Mouse (Mus musculus): ENCODE measurements at regions not wholly inside any gene's neighbourhood (a gene's known extent, or its start where the extent isn't known, plus 50 kb on each side); places are given as distances from the start of the nearest gene placed in this dataset.

DNA sequence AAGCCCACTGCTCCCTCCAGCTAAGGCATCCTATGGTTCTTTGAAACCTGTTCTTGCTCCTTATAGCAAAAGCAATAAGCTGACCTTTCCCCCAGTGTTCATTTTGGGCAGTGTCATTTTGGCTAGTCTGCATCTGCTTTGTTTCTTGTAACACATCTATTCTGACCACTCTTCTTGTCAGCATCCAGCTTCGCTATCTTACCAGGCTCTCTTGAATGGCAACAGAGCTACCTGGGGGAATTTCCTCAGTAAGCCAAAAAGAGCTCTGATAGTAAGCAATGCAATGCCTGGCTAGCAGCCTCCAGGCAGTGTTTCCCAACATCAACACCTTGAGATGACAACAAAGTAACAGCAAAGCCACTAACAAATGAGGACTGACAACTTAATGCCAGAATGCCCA, 429.0 kb upstream of the Gulo start:
- no peaks in the 10 kb centered on the region for H3K4me1 ChIP-seq (ENCODE audit: control insufficient read depth, insufficient read depth, low read depth, low read length)
- H3K4me3 ChIP-seq (ENCODE audit: low read length) = no peak overlapping the region
- H3K9ac ChIP-seq (ENCODE audit: low read depth, low read length) = no peak overlapping the region
- H3K36me3 ChIP-seq (ENCODE audit: control insufficient read depth, insufficient read depth, low read length) = no peaks in the 10 kb centered on the region
- H3K27me3 ChIP-seq (replicated peaks; ENCODE audit: control insufficient read depth, insufficient read depth, low read length) = no peaks in the 10 kb centered on the region
- H3K4me2 ChIP-seq (ENCODE audit: low read length) = no peak overlapping the region
- H3K9me3 ChIP-seq (ENCODE audit: control insufficient read depth, low read length) = no peaks in the 10 kb centered on the region
- 81% methylated on average over 1 of the region's 1 CpGs for WGBS
- no peak for ATAC-seq
- H3K27ac ChIP-seq (ENCODE audit: low read depth, low read length) = no peak overlapping the region

GRCm38 (mm10) chr14:66431630-66432029, 422.6 kb upstream of the Gulo start:
- no peak overlapping the region for H3K4me3 ChIP-seq (ENCODE audit: low read length)
- H3K27ac ChIP-seq (ENCODE audit: low read depth, low read length) = no peak overlapping the region

GRCm38 (mm10) chr14:66424141-66424540, 415.1 kb upstream of the Gulo start:
- Histone ChIP-seq H3K27me3 (replicated peaks; ENCODE audit: control insufficient read depth, insufficient read depth, low read length) (no peaks in the 10 kb centered on the region), H3K36me3 (ENCODE audit: control insufficient read depth, insufficient read depth, low read length) (no peaks in the 10 kb centered on the region), H3K9ac (ENCODE audit: low read depth, low read length) (no peak overlapping the region), H3K4me3 (ENCODE audit: low read length) (no peak overlapping the region), H3K27ac (ENCODE audit: low read depth, low read length) (no peak overlapping the region), H3K4me2 (ENCODE audit: low read length) (no peak overlapping the region), H3K4me1 (ENCODE audit: control insufficient read depth, insufficient read depth, low read depth, low read length) (0 out of 2 replicates have a peak, but pooled peaks cover 2% of the 10 kb centered on the region), H3K9me3 (ENCODE audit: control insufficient read depth, low read length) (no peaks in the 10 kb centered on the region)
- WGBS = 7% methylated on average over 5 of the region's 5 CpGs
- no peak for ATAC-seq

More at GRCm38 (mm10) chr14:66431630-66432029, 422.6 kb upstream of the Gulo start:
- no peaks in the 10 kb centered on the region for H3K4me1 ChIP-seq (ENCODE audit: control insufficient read depth, insufficient read depth, low read depth, low read length)
- H3K27me3 ChIP-seq (replicated peaks; ENCODE audit: control insufficient read depth, insufficient read depth, low read length) = no peaks in the 10 kb centered on the region
- no peak for ATAC-seq
- H3K9me3 ChIP-seq (ENCODE audit: control insufficient read depth, low read length) = no peaks in the 10 kb centered on the region
- WGBS = 87% methylated on average over 5 of the region's 5 CpGs
- H3K9ac ChIP-seq (ENCODE audit: low read depth, low read length) = no peak overlapping the region
- H3K4me2 ChIP-seq (ENCODE audit: low read length) = no peak overlapping the region
- H3K36me3 ChIP-seq (ENCODE audit: control insufficient read depth, insufficient read depth, low read length) = no peaks in the 10 kb centered on the region
